Mouse (Mus musculus) embryo, embryonic 10.5 days (tissue): ENCODE data around the gene Wwc1.
"Not testable (repeated sequence)": the region's sequence is repeated elsewhere in the genome, so short reads cannot be mapped to it uniquely, and the experiment has no call there.

ENCODE experiments used
- DNase-seq: peaks from one replicate; pipeline ENCODE4 v3.0.0-alpha.2; 2015; ENCODE audit warnings: low spot score

Gene Wwc1

GRCm38 (mm10) chr11:35878559-35878897, 101.8 kb downstream of the Wwc1 start:
- no peak for DNase-seq

DNA sequence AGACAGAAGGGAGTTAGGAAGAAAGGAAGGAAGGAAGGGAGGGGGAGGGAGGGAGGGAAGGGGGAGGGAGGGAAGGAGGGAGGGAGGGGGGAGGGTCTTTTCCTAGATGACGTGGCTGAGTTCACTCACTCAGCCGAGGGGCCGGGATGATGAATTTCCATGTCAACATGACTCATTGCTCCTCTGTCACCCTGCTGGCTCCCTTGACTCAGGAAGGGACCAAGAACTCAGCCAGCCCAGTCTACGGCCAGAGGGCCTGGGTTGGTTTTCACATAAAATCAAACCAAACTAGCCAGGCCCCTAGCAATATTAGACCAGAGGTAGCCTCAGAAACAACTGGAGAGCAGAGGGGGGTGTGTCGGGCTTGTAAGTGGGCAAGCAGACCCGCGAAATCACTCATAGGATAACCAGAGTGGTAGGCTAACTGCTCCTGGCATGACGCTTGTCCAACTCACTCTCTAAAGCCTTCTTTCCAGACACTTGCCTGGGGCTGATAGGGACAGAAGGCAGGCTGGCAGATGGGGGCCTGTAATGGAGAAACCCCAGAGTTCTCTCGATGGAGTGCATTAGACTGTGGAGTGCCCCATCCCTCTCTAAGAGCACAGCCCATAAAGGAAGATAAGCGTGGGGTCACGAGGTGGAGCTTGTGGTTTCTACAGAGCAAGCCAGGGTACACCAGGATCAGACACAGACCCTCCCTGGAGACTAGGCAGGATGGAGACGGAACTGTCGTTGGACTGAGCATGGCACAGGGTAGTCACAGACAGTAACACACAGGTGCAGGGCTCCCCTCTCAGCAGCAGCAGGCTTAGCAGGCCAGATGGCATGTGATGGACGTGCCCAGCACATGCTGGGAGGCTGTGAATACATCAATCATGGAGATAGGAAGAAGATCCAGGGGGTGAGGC, 102.4 kb downstream of the Wwc1 start:
- DNase-seq, result peak; percentile 36

DNA sequence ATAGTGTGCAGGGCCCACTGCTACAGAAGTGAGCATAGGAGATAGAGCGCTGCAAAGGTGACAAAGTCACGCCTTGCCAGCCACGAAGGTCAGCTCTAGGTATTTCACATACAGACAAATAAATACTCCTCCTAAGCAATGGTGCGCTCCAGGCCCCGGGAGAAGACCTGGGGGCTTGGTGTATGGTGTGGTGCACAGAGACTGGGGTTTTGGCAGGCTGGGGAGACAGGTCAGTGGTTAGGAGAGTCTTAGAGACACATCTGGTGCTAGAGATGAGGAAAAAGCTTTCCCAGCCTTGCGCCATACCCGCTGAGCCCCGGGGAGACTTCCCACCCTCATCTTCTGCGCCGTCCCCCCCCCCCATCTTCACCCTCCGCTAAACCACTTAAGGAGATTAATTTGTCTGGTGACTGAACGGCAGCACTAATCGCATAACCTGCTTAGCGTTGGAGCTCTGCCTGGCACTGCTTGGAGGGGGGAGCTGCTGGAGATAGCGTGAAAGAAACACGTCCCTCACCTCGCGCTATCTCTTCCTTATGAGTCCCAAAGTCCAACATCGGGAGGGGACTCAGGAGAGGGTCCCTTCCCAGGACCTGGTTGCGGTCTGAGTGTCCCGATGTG, 106.6 kb downstream of the Wwc1 start:
- DNase-seq, result peak; percentile 25

- no peak for DNase-seq
These were observed 109.4 kb downstream of the Wwc1 start for GRCm38 (mm10) chr11:35870961-35871360.

- no peak for DNase-seq
These were observed 114.2 kb downstream of the Wwc1 start for GRCm38 (mm10) chr11:35866140-35866539.

DNA sequence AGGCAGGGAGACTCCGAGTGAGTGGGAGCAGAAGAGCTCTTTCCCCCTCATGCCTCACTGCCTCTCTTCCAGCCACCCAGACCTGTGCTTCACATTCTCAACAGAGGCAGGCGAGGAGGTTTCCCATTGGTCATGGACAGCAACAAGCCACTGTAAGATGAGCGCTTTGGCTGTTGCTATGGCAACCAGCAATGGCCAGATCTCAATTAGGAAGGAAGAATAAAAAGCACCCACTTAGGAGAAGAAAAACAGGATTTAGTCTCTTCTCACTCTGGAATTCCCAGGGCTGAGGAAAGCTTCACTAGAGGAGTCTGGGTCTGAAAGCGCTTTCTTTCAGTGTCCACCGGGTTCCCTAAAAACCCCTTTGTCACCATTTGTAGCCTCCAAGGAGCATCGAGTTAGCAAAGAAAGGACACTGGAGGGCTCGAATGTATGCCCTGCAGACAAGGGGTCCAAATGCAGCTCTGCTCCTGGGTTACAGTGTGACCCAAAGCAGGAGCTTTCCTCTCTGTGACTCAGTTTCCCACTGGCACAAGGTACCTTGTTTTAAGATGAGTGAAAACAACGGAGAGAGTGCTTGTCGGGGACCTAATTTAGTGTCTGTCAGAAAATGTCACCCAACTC, 115.2 kb downstream of the Wwc1 start:
- DNase-seq, result peak; percentile 93

GRCm38 (mm10) chr11:35863653-35864052, 116.7 kb downstream of the Wwc1 start:
- DNase-seq, result no peak

DNA sequence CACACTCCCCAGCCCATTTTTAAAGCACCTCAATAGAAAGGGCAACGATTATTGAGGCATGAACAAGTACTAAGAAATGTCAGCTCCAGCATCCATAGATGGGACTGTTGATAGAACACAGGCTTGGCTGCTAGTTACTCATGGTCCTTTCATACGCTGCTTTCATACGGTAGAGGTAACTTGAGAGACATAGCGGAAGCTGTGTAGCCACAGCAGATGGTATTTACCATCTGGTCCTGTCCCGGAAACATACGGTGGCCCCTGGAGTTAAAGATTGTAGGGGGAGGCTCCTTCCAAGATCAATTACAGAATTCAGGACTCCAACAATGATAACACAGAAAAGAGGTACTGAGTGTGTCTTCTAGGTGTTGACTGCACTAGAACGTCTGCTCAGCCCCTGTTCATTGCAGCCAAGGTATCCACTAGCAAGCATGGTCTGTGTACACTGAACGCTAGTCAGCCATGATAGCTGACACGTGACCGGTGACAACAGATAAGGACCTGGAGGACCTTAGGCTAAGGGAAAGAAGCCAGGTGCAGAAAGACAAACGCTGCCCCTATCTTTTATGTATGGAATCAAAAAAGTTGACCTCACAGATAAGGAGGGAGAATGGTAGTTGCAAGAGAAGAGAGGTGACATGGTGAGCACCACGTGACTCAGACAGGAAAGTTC, 122.8 kb downstream of the Wwc1 start:
- DNase-seq, result no peak

GRCm38 (mm10) chr11:35856359-35857040, 123.8 kb downstream of the Wwc1 start:
- DNase-seq, result peak; percentile 83

- no peak for DNase-seq
These were observed 124.8 kb downstream of the Wwc1 start for GRCm38 (mm10) chr11:35855567-35855966.

DNA sequence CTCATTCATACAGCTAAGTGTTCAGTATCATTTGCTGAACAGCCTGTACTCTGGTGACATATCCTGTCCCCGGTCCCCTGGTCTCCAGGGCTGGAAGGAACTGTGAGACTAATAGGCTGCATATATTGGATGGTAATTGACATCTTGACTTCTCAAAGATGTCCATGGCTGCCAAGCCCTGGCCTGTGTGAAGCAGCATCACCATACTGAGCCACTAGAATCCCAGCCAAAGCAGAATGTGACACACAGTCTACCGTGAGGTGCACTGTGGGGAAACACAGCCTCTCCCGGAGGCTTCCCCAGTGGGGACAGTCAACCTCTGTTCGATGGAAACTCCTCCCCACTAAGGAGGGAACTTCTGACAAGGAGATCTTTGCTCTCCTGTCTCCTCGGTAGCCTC, 125.4 kb downstream of the Wwc1 start:
- DNase-seq, result no peak

GRCm38 (mm10) chr11:35853651-35854050, 126.7 kb downstream of the Wwc1 start:
- no peak for DNase-seq

DNA sequence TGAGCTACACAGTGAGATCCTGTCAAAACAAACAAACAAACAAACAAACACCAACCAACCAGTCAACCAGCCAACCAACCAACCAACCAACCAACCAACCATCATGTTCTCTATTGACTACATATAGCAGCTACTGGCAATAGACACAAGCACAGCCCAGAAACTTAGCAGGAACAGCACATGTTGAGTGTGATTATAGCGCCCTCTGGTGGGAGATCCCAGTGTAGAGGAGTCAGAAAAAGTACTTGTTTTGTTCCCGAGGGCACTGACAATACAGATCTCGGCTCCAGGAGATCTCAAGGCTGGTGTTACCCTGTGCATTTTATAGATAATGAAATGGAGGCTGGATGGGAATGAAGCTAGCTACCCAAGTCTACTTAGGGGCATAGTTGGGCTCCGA, 127.6 kb downstream of the Wwc1 start:
- DNase-seq, result peak; percentile 78

- no peak for DNase-seq
These were observed 136.0 kb downstream of the Wwc1 start for GRCm38 (mm10) chr11:35844299-35844698.

DNA sequence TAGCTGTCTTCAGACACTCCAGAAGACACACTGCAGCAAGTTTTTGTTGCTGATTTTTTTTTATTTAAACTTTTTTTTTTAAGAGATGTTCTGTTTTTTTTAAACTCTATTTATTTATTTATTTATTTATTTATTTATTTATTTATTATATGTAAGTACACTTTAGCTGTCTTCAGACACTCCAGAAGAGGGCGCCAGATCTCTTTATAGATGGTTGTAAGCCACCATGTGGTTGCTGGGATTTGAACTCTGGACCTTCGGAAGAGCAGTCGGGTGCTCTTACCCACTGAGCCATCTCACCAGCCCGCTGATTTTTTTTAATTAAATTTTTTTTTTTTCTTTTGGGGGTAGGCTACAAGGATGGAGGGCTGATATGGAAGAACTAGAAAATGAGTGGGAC, 137.8 kb downstream of the Wwc1 start:
- DNase-seq, result not testable (repeated sequence)

GRCm38 (mm10) chr11:35841738-35842325, 138.5 kb downstream of the Wwc1 start:
- DNase-seq, result no peak

DNA sequence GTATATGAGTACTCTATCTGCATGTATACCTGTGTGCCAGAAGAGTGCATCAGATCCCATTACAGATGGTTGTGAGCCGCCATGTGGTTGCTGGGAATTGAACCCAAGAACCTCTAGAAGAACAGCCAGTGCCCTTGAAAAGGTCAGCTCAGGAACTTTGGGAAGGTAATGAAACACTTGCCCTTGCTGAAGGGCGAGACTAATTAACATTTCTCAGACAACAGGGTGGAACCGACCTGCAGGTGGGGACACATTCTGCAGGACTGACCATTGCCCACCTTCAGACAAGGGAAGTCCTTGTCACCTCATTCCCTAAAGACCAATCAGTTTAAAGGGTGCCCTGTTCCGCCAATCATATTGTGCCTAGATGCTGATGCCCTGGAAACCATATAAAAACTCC, 139.5 kb downstream of the Wwc1 start:
- DNase-seq, result not testable (repeated sequence)

DNA sequence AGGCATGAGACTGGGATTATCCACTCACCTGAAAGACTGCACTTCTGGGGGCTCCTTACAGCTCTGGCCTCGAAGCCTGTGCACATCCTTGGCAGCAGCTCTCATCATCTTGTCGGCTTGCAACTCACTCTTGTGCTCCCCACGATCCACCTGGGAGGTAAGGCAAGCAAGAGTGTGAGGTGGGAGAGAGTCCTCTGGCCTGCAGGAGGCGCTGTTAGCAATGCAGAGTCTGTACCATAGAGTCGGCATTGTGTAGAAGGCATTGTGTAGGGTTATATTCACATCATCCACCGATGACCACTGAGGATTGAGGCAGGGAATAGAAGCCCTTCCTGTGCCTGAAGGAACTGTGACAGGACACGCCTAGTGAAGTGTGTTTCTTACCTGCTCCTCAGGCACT, 140.0 kb downstream of the Wwc1 start:
- DNase-seq, result peak; percentile 28

- DNase-seq, result peak; percentile 95
These were observed 141.7 kb downstream of the Wwc1 start for GRCm38 (mm10) chr11:35838345-35839338.
